Mouse (Mus musculus): ENCODE data around the gene Ahcyl1. TPM values are rescaled to one million over a fixed set of nuclear protein-coding genes. Genes with fewer than 3 reads are reported as not detected.
"Not testable (repeated sequence)": the region's sequence is repeated elsewhere in the genome, so short reads cannot be mapped to it uniquely, and the experiment has no call there.

The Ahcyl1 gene
- polyA plus RNA-seq, 1 experiment from 2014 or later = 142 TPM

DNA sequence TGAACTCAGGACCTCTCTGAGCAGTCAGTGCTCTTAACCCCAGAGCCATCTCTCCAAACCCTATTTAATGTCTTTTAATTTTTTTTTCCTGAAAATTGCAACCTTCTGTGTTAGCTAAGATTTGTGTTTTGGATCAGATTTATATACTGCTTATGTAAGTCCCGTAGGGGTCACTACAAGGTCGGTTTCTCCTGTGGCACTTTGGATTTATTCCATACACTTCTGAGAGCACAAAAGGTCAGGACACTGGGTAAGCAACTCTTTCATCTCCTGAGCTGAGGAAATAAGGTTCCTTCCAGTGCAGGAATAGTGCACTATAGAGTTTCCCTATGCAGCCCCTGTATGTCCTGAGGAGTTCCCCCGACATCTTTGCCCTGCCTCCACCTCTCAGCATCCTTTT lies 40.9 kb downstream of the Ahcyl1 start:
- Histone ChIP-seq H3K9ac (replicated peaks; ENCODE audit: low read depth, low read length) (no peak overlapping the region), H3K27ac (ENCODE audit: low read depth, low read length) (no peak overlapping the region), H3K4me2 (ENCODE audit: low read depth, low read length) (no peak overlapping the region), H3K9me3 (ENCODE audit: control insufficient read depth, low read length) (no peaks in the 10 kb centered on the region), H3K4me1 (ENCODE audit: control insufficient read depth, insufficient read depth, low read length) (no peaks in the 10 kb centered on the region), H3K27me3 (ENCODE audit: control insufficient read depth, insufficient read depth, low read length) (no peaks in the 10 kb centered on the region), H3K4me3 (ENCODE audit: low read depth, low read length) (no peak overlapping the region), H3K36me3 (ENCODE audit: control insufficient read depth, insufficient read depth, low read length) (peaks cover 3% of the 10 kb centered on the region; the same call in 1 of the 2 replicates)
- 0 out of 2 replicates have a peak, but pooled peaks have one; percentile 44 for ATAC-seq (ENCODE audit: low read depth)
- WGBS = 76% methylated on average over 3 of the region's 3 CpGs

DNA sequence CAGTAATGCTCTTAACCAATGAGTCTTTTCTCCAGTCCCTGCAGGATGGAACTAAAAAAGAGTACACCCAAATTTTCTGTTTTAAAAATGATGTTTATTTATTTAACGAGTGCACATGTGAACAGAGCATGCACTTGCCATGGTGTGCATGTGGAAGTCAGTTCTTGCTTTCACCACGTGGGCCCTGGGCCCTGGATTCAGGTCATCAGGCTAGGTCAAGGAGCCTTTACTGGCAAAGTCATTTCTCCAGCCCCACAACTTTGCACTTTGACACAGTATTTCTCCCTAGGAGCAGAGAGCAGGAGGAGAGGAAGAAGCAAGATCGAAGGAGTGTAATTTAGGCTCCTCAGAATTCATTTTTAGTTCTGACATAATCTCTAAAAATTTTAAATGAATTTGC lies 41.5 kb downstream of the Ahcyl1 start:
- H3K36me3 ChIP-seq (ENCODE audit: control insufficient read depth, insufficient read depth, low read length) = no peaks in the 10 kb centered on the region; the same call in 1 of the 2 replicates
- no peaks in the 10 kb centered on the region for H3K4me1 ChIP-seq (ENCODE audit: control insufficient read depth, insufficient read depth, low read length)
- no peak overlapping the region for H3K9ac ChIP-seq (replicated peaks; ENCODE audit: low read depth, low read length)
- no peaks in the 10 kb centered on the region for H3K27me3 ChIP-seq (ENCODE audit: control insufficient read depth, insufficient read depth, low read length)
- WGBS = 81% methylated on average over 3 of the region's 3 CpGs
- no peaks in the 10 kb centered on the region for H3K9me3 ChIP-seq (ENCODE audit: control insufficient read depth, low read length)
- H3K27ac ChIP-seq (ENCODE audit: low read depth, low read length) = no peak overlapping the region
- H3K4me2 ChIP-seq (ENCODE audit: low read depth, low read length) = no peak overlapping the region
- no peak overlapping the region for H3K4me3 ChIP-seq (ENCODE audit: low read depth, low read length)
- no peak for ATAC-seq (ENCODE audit: low read depth)

DNA sequence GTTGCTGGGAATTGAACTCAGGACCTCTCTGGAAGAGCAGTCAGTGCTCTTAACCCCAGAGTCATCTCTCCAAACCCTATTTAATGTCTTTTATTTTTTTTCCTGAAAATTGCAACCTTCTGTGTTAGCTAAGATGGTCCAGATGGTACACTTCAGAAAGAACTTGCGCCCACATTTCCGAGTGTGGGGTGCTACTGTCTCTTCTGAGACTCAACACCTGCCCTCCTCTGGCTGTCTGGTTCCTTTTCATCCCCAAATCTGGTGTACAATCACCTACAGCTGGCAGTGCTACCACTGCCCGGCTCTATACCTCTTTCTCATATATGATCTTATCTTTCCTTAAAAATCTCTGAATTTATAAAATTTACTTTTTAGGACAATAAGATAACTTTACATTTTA lies 43.4 kb downstream of the Ahcyl1 start:
- Histone ChIP-seq H3K9ac (replicated peaks; ENCODE audit: low read depth, low read length) (no peak overlapping the region), H3K27me3 (ENCODE audit: control insufficient read depth, insufficient read depth, low read length) (no peaks in the 10 kb centered on the region), H3K4me3 (ENCODE audit: low read depth, low read length) (no peak overlapping the region), H3K36me3 (ENCODE audit: control insufficient read depth, insufficient read depth, low read length) (no peaks in the 10 kb centered on the region), H3K9me3 (ENCODE audit: control insufficient read depth, low read length) (no peaks in the 10 kb centered on the region), H3K27ac (ENCODE audit: low read depth, low read length) (no peak overlapping the region), H3K4me2 (ENCODE audit: low read depth, low read length) (no peak overlapping the region), H3K4me1 (ENCODE audit: control insufficient read depth, insufficient read depth, low read length) (no peaks in the 10 kb centered on the region)
- ATAC-seq (ENCODE audit: low read depth) = no peak
- 94% methylated on average over 3 of the region's 3 CpGs for WGBS

DNA sequence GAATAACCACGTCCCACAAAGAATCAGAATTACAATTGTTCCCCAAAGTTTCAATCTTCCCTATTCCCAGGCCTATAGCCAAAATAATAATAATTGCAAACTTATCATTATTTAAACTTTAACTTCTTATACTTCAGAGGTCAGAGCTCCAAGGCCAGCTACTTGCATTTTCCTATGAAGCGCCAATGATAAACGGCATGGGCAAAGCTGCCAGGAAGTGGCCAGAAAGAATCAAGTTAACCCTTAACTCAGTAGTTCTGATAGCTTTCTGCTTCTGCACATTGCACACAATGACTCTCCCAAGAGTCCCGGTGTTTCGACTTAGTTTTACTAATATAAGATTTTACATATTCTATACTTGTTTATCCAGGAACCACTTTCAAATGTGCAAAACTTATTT lies 46.1 kb downstream of the Ahcyl1 start:
- not testable (repeated sequence) for ATAC-seq (ENCODE audit: low read depth); H3K27ac ChIP-seq (ENCODE audit: low read depth, low read length); H3K36me3 ChIP-seq (ENCODE audit: control insufficient read depth, insufficient read depth, low read length); H3K4me2 ChIP-seq (ENCODE audit: low read depth, low read length); H3K4me1 ChIP-seq (ENCODE audit: control insufficient read depth, insufficient read depth, low read length); H3K27me3 ChIP-seq (ENCODE audit: control insufficient read depth, insufficient read depth, low read length); H3K9me3 ChIP-seq (ENCODE audit: control insufficient read depth, low read length); H3K9ac ChIP-seq (replicated peaks; ENCODE audit: low read depth, low read length); H3K4me3 ChIP-seq (ENCODE audit: low read depth, low read length)
- 79% methylated on average over 5 of the region's 5 CpGs for WGBS

- H3K9ac ChIP-seq (replicated peaks; ENCODE audit: low read depth, low read length) = no peak overlapping the region
- H3K4me1 ChIP-seq (ENCODE audit: control insufficient read depth, insufficient read depth, low read length) = no peaks in the 10 kb centered on the region
- H3K4me2 ChIP-seq (ENCODE audit: low read depth, low read length) = no peak overlapping the region
- H3K36me3 ChIP-seq (ENCODE audit: control insufficient read depth, insufficient read depth, low read length) = no peaks in the 10 kb centered on the region
- H3K9me3 ChIP-seq (ENCODE audit: control insufficient read depth, low read length) = no peaks in the 10 kb centered on the region
- no peaks in the 10 kb centered on the region for H3K27me3 ChIP-seq (ENCODE audit: control insufficient read depth, insufficient read depth, low read length)
- no peak for ATAC-seq (ENCODE audit: low read depth)
- H3K27ac ChIP-seq (ENCODE audit: low read depth, low read length) = no peak overlapping the region
- H3K4me3 ChIP-seq (ENCODE audit: low read depth, low read length) = no peak overlapping the region
- WGBS = 83% methylated on average over 3 of the region's 3 CpGs
Measured at GRCm38 (mm10) chr3:107646947-107647346, 49.4 kb downstream of the Ahcyl1 start.

DNA sequence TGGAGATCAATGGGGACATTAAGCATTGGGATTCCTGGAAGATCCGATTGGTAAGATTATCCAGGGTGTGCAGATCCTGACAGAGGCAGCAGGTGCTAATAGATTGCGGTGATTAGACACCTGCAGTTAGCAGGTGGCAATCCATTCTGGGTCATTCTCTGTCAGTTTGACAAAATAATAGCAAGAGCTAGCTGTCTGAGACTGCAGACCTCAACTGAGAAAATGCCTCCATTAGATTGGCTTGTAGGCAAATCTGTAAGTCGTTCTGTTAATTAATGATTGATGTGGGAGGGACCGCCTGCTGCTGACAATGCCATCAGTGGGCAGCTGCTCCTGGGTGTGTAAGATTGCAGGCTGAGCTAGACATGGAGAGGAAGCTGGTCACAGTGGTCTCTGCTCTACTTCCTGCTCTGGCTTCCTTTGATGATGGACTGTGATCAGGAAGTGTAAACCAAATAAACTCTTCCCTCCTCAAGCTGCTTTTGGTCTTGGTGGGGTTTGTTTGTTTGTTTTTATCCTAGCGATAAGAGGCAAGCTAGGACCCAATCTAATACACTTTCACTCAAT lies 58.7 kb downstream of the Ahcyl1 start:
- Histone ChIP-seq H3K4me2 (ENCODE audit: low read depth, low read length) (no peak overlapping the region), H3K4me1 (ENCODE audit: control insufficient read depth, insufficient read depth, low read length) (no peaks in the 10 kb centered on the region), H3K27me3 (ENCODE audit: control insufficient read depth, insufficient read depth, low read length) (no peaks in the 10 kb centered on the region), H3K27ac (ENCODE audit: low read depth, low read length) (no peak overlapping the region), H3K9ac (replicated peaks; ENCODE audit: low read depth, low read length) (no peak overlapping the region), H3K36me3 (ENCODE audit: control insufficient read depth, insufficient read depth, low read length) (no peaks in the 10 kb centered on the region), H3K4me3 (ENCODE audit: low read depth, low read length) (no peak overlapping the region), H3K9me3 (ENCODE audit: control insufficient read depth, low read length) (no peaks in the 10 kb centered on the region)
- ATAC-seq (ENCODE audit: low read depth) = no peak
- WGBS = 47% methylated on average over 5 of the region's 5 CpGs

- Histone ChIP-seq H3K27ac (ENCODE audit: low read depth, low read length) (no peak overlapping the region), H3K9ac (replicated peaks; ENCODE audit: low read depth, low read length) (no peak overlapping the region), H3K9me3 (ENCODE audit: control insufficient read depth, low read length) (no peaks in the 10 kb centered on the region), H3K4me1 (ENCODE audit: control insufficient read depth, insufficient read depth, low read length) (no peaks in the 10 kb centered on the region), H3K4me3 (ENCODE audit: low read depth, low read length) (no peak overlapping the region), H3K4me2 (ENCODE audit: low read depth, low read length) (no peak overlapping the region), H3K27me3 (ENCODE audit: control insufficient read depth, insufficient read depth, low read length) (no peaks in the 10 kb centered on the region), H3K36me3 (ENCODE audit: control insufficient read depth, insufficient read depth, low read length) (no peaks in the 10 kb centered on the region)
- no peak for ATAC-seq (ENCODE audit: low read depth)
- WGBS = 84% methylated on average over 3 of the region's 3 CpGs
Measured at GRCm38 (mm10) chr3:107636236-107636635, 60.1 kb downstream of the Ahcyl1 start.

DNA sequence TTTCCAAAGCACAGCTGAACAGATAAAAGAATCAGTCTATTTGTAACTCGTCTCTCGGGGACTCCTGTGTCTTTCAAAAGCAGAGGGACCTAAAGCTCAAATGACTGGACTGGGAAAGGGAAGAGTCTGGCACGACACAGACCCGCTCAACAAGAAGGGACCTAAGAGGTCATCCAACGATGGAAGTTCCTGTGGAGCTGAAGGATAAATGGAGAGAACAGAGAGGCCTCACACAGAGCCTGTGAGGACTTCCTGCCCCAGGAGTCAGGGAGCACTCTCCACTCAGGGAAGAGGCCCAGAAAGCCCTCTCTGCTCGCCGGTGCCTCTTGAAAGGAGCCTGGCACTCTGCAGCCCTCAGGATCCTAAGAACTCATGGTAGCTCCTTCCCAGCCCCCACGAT lies 60.5 kb downstream of the Ahcyl1 start:
- H3K36me3 ChIP-seq (ENCODE audit: control insufficient read depth, insufficient read depth, low read length) = no peaks in the 10 kb centered on the region
- no peak for ATAC-seq (ENCODE audit: low read depth)
- H3K4me1 ChIP-seq (ENCODE audit: control insufficient read depth, insufficient read depth, low read length) = no peaks in the 10 kb centered on the region
- 55% methylated on average over 8 of the region's 8 CpGs for WGBS
- H3K27ac ChIP-seq (ENCODE audit: low read depth, low read length) = no peak overlapping the region
- H3K9me3 ChIP-seq (ENCODE audit: control insufficient read depth, low read length) = no peaks in the 10 kb centered on the region
- H3K4me2 ChIP-seq (ENCODE audit: low read depth, low read length) = no peak overlapping the region
- H3K9ac ChIP-seq (replicated peaks; ENCODE audit: low read depth, low read length) = no peak overlapping the region
- no peak overlapping the region for H3K4me3 ChIP-seq (ENCODE audit: low read depth, low read length)
- no peaks in the 10 kb centered on the region for H3K27me3 ChIP-seq (ENCODE audit: control insufficient read depth, insufficient read depth, low read length)

DNA sequence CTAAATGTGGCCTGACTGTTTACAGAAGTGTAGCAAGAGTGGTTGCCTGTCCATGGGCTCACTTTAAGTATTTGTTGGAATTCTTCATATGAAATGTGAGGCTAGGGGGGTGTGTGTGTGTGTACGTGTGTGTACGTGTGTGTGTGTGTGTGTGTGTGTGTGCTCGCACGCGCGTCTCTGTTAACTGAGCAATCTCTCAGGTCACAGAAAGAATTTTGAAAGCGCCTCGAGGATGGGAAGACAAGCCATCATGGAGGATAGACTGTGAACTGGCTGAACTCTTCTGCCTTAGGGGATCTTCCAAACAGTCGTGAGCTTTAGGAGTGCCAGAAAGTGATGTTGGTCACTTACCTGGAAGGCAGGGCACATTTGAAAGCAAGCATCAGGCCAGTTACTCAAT lies 62.5 kb downstream of the Ahcyl1 start:
- Histone ChIP-seq H3K27ac (ENCODE audit: low read depth, low read length) (no peak overlapping the region), H3K27me3 (ENCODE audit: control insufficient read depth, insufficient read depth, low read length) (no peaks in the 10 kb centered on the region), H3K36me3 (ENCODE audit: control insufficient read depth, insufficient read depth, low read length) (no peaks in the 10 kb centered on the region), H3K4me3 (ENCODE audit: low read depth, low read length) (no peak overlapping the region), H3K4me2 (ENCODE audit: low read depth, low read length) (no peak overlapping the region), H3K9ac (replicated peaks; ENCODE audit: low read depth, low read length) (no peak overlapping the region), H3K9me3 (ENCODE audit: control insufficient read depth, low read length) (no peaks in the 10 kb centered on the region), H3K4me1 (ENCODE audit: control insufficient read depth, insufficient read depth, low read length) (peaks cover 12% of the 10 kb centered on the region)
- ATAC-seq (ENCODE audit: low read depth) = no peak
- 95% methylated on average over 9 of the region's 9 CpGs for WGBS

Measured in neural tube, embryonic 14.5 days (tissue).